12 mouse cellular contexts compared by ENCODE assay signal in genomic region chr5:5508231-5508630, GRCm38 (mm10). TPM values are rescaled to one million over a fixed set of nuclear protein-coding genes. Genes with fewer than 3 reads are reported as not detected.
DNase-seq lines count a peak whose midpoint lies in the region; ATAC-seq lines count a peak whose summit lies in the region.
"Had no signal": no experiment of that assay in that cellular context is flagged by ENCODE, and none has a peak within 500 bp of the region (broad histone marks: within the 10 kb centered on the region; RNA-seq: fewer than 3 reads in every experiment).

No protein-coding gene starts in this region.

- H3K4me3 ChIP-seq in kidney, embryonic 14.5 days (ENCODE audit: low read length), result no peak overlapping the region
- H3K4me3 ChIP-seq in forebrain, embryonic 15.5 days, result no peak overlapping the region
- H3K4me3 ChIP-seq in megakaryocyte, embryonic 14.5 days (replicated peaks), result peak overlapping the region; percentile 48
- H3K4me3 ChIP-seq in neural tube, embryonic 14.5 days (ENCODE audit: low read depth, low read length), result no peak overlapping the region
- H3K4me3 ChIP-seq: heart, embryonic 13.5 days; limb, embryonic 15.5 days had no signal

- no peak overlapping the region for H3K4me2 ChIP-seq in kidney, embryonic 14.5 days (replicated peaks; ENCODE audit: low read depth, low read length)
- peak overlapping the region; percentile 17 for H3K4me2 ChIP-seq in forebrain, embryonic 15.5 days (replicated peaks)
- H3K4me2 ChIP-seq in neural tube, embryonic 14.5 days (ENCODE audit: low read depth, low read length), result peak overlapping the region; percentile 38
- H3K4me2 ChIP-seq: heart, embryonic 13.5 days; limb, embryonic 15.5 days had no signal

- peaks cover 18% of the 10 kb centered on the region for H3K36me3 ChIP-seq in kidney, embryonic 14.5 days (ENCODE audit: control insufficient read depth, insufficient read depth, low read length)
- no peaks in the 10 kb centered on the region for H3K36me3 ChIP-seq in forebrain, embryonic 15.5 days
- peaks cover 87% of the 10 kb centered on the region for H3K36me3 ChIP-seq in megakaryocyte, embryonic 14.5 days (replicated peaks; ENCODE audit: low read length)
- H3K36me3 ChIP-seq in neural tube, embryonic 14.5 days (ENCODE audit: control insufficient read depth, insufficient read depth, low read length), result no peaks in the 10 kb centered on the region

- ATAC-seq in kidney, embryonic 14.5 days (ENCODE audit: low FRiP score, low TSS enrichment), result peak; percentile 14; the same call in 1 of the 2 replicates
- peak; percentile 17; the same call in 1 of the 2 replicates for ATAC-seq in forebrain, embryonic 15.5 days (replicated peaks)
- peak; percentile 41; the same call in 1 of the 2 replicates for ATAC-seq in neural tube, embryonic 14.5 days (ENCODE audit: low read depth)
- no peak for ATAC-seq in inflammation-experienced regulatory T-cells, adult 6 months

- no peaks in the 10 kb centered on the region for H3K27me3 ChIP-seq in kidney, embryonic 14.5 days (ENCODE audit: control insufficient read depth, insufficient read depth, low read length)
- no peaks in the 10 kb centered on the region for H3K27me3 ChIP-seq in forebrain, embryonic 15.5 days
- H3K27me3 ChIP-seq in megakaryocyte, embryonic 14.5 days (replicated peaks), result no peaks in the 10 kb centered on the region
- no peaks in the 10 kb centered on the region for H3K27me3 ChIP-seq in neural tube, embryonic 14.5 days (ENCODE audit: control insufficient read depth, insufficient read depth, low read length)
- H3K27me3 ChIP-seq: heart, embryonic 13.5 days; limb, embryonic 15.5 days had no signal

- DNase-seq in kidney, adult 11 months, result no peak
- DNase-seq in cerebellum, adult 8-10 months, result no peak
- DNase-seq in frontal cortex, postnatal 36 days (ENCODE audit: low spot score in 2 of 2), result no peak

- H3K4me1 ChIP-seq in kidney, embryonic 14.5 days (ENCODE audit: control insufficient read depth, insufficient read depth, low read length), result no peaks in the 10 kb centered on the region
- peaks cover 30% of the 10 kb centered on the region for H3K4me1 ChIP-seq in forebrain, embryonic 15.5 days
- H3K4me1 ChIP-seq in megakaryocyte, embryonic 14.5 days, result peaks cover 22% of the 10 kb centered on the region
- peaks cover 8% of the 10 kb centered on the region; the same call in 1 of the 2 replicates for H3K4me1 ChIP-seq in neural tube, embryonic 14.5 days (ENCODE audit: control insufficient read depth, insufficient read depth, low read length)
- H3K4me1 ChIP-seq: limb, embryonic 15.5 days had no signal

- H3K9ac ChIP-seq in kidney, embryonic 14.5 days (ENCODE audit: low read depth, low read length), result no peak overlapping the region
- H3K9ac ChIP-seq in forebrain, embryonic 15.5 days (replicated peaks), result no peak overlapping the region
- 0 out of 2 replicates have a peak overlapping the region, but pooled peaks have one; percentile 11 for H3K9ac ChIP-seq in neural tube, embryonic 14.5 days (replicated peaks; ENCODE audit: low read depth, low read length)
- H3K9ac ChIP-seq: heart, embryonic 13.5 days; limb, embryonic 15.5 days had no signal

- H3K9me3 ChIP-seq in kidney, embryonic 14.5 days (ENCODE audit: control insufficient read depth, low read length), result no peaks in the 10 kb centered on the region
- no peaks in the 10 kb centered on the region for H3K9me3 ChIP-seq in forebrain, embryonic 15.5 days
- H3K9me3 ChIP-seq in megakaryocyte, embryonic 14.5 days, result no peaks in the 10 kb centered on the region
- H3K9me3 ChIP-seq in neural tube, embryonic 14.5 days (ENCODE audit: control insufficient read depth, low read length), result no peaks in the 10 kb centered on the region
- H3K9me3 ChIP-seq: heart, embryonic 13.5 days; limb, embryonic 15.5 days had no signal

- 85% methylated on average over 10 of the region's 10 CpGs for WGBS in kidney, embryonic 14.5 days
- 65% methylated on average over 10 of the region's 10 CpGs for WGBS in forebrain, embryonic 15.5 days
- 38% methylated on average over 10 of the region's 10 CpGs for WGBS in neural tube, embryonic 14.5 days

- no peak overlapping the region for H3K27ac ChIP-seq in kidney, embryonic 14.5 days (ENCODE audit: low read depth, low read length)
- H3K27ac ChIP-seq in forebrain, embryonic 15.5 days (replicated peaks), result 0 out of 2 replicates have a peak overlapping the region, but pooled peaks have one; percentile 1
- peak overlapping the region; percentile 22; the same call in 1 of the 2 replicates for H3K27ac ChIP-seq in neural tube, embryonic 14.5 days (ENCODE audit: low read depth, low read length)
- H3K27ac ChIP-seq: heart, embryonic 13.5 days; limb, embryonic 15.5 days had no signal

RNA-seq across cellular contexts. Expression of gene Cldn12, which starts 6.5 kb away (rescaled TPM):
- polyA plus RNA-seq in kidney, embryonic 14.5 days (2014; fragmentation: Nextera tagmentation; extraction: Ambion mirVana), result 15.2 and 32.7 TPM in 2 replicates
- polyA plus RNA-seq in forebrain, embryonic 15.5 days (2015; fragmentation: Nextera tagmentation; extraction: Ambion mirVana), result 18.2 and 19.8 TPM in 2 replicates
- not detected in 2 replicates for polyA plus RNA-seq in megakaryocyte, embryonic 14.5 days (2012; ENCODE audit: insufficient read depth, low replicate concordance)
- polyA plus RNA-seq in neural tube, embryonic 14.5 days (2014; fragmentation: Nextera tagmentation; extraction: Ambion mirVana), result 17.0 and 19.3 TPM in 2 replicates
- polyA plus RNA-seq in inflammation-experienced regulatory T-cells, adult 6 months (2017; shearing (Covaris generic)), result 1 to 10 TPM; 2.3 to 2.8 (median 2.3) TPM

RNA-seq across cellular contexts. Expression of gene 1700015F17Rik, which starts 29.3 kb away (rescaled TPM):
- not detected in 2 replicates for polyA plus RNA-seq in kidney, embryonic 14.5 days (2014; fragmentation: Nextera tagmentation; extraction: Ambion mirVana)
- polyA plus RNA-seq in forebrain, embryonic 15.5 days (2015; fragmentation: Nextera tagmentation; extraction: Ambion mirVana), result not detected in 2 replicates
- polyA plus RNA-seq in megakaryocyte, embryonic 14.5 days (2012; ENCODE audit: insufficient read depth, low replicate concordance), result not detected in 2 replicates
- polyA plus RNA-seq in neural tube, embryonic 14.5 days (2014; fragmentation: Nextera tagmentation; extraction: Ambion mirVana), result 0.33 TPM in 1 of 2 replicates, not detected in the other
- polyA plus RNA-seq in inflammation-experienced regulatory T-cells, adult 6 months (2017; shearing (Covaris generic)), result not detected
- polyA plus RNA-seq: embryonic facial prominence, embryonic 11.5 days; heart, embryonic 13.5 days; kidney, adult 2 months; limb, embryonic 15.5 days had no signal

RNA-seq across cellular contexts. Expression of gene Gtpbp10, which starts 51.1 kb away (rescaled TPM):
- polyA plus RNA-seq in kidney, embryonic 14.5 days (2014; fragmentation: Nextera tagmentation; extraction: Ambion mirVana), result 35.5 and 39.7 TPM in 2 replicates
- polyA plus RNA-seq in forebrain, embryonic 15.5 days (2015; fragmentation: Nextera tagmentation; extraction: Ambion mirVana), result 23.7 and 27.9 TPM in 2 replicates
- 1.5 TPM in 1 of 2 replicates, not detected in the other for polyA plus RNA-seq in megakaryocyte, embryonic 14.5 days (2012; ENCODE audit: insufficient read depth, low replicate concordance)
- 21.7 and 23.4 TPM in 2 replicates for polyA plus RNA-seq in neural tube, embryonic 14.5 days (2014; fragmentation: Nextera tagmentation; extraction: Ambion mirVana)
- 10 to 100 TPM; 12.9 to 17.7 (median 15.5) TPM for polyA plus RNA-seq in inflammation-experienced regulatory T-cells, adult 6 months (2017; shearing (Covaris generic))
